Mouse (Mus musculus) cerebellum, adult 9-11 months (tissue): Measurements from ENCODE around the gene Kat2b.
"Not testable (repeated sequence)": the region's sequence is repeated elsewhere in the genome, so short reads cannot be mapped to it uniquely, and the experiment has no call there.

Experiments
- DNase-seq: peaks from one replicate; pipeline ENCODE4 v3.0.0; 2022

The Kat2b gene

GRCm38 (mm10) chr17:53664703-53665382 is 98.2 kb downstream of the Kat2b start:
- DNase-seq, result no peak

GRCm38 (mm10) chr17:53670453-53670852 is 103.8 kb downstream of the Kat2b start:
- DNase-seq, result no peak

GRCm38 (mm10) chr17:53678716-53679115 is 112.1 kb downstream of the Kat2b start:
- peak; percentile 90 for DNase-seq

GRCm38 (mm10) chr17:53688321-53688720 is 121.7 kb downstream of the Kat2b start:
- DNase-seq, result no peak

GRCm38 (mm10) chr17:53688877-53689802 is 122.5 kb downstream of the Kat2b start, which contains the start of gene Sgo1:
TSS of gene Sgo1 (minus strand) at chr17:53689333.
- peak; percentile 96 for DNase-seq

- DNase-seq, result no peak
Observed at GRCm38 (mm10) chr17:53689946-53690345, 123.3 kb downstream of the Kat2b start.

GRCm38 (mm10) chr17:53694039-53694438 is 127.4 kb downstream of the Kat2b start:
- peak; percentile 49 for DNase-seq

GRCm38 (mm10) chr17:53697521-53697920 is 130.9 kb downstream of the Kat2b start:
- not testable (repeated sequence) for DNase-seq

GRCm38 (mm10) chr17:53714453-53714852 is 147.8 kb downstream of the Kat2b start:
- DNase-seq, result no peak

GRCm38 (mm10) chr17:53715161-53715560 is 148.5 kb downstream of the Kat2b start:
- DNase-seq, result peak; percentile 57

- DNase-seq, result peak; percentile 61
Observed at GRCm38 (mm10) chr17:53718474-53718873, 151.8 kb downstream of the Kat2b start.

GRCm38 (mm10) chr17:53718916-53719315 is 152.3 kb downstream of the Kat2b start:
- DNase-seq, result peak; percentile 57
